Mouse (Mus musculus): ENCODE measurements around the gene Fcgr4.
"Not testable (repeated sequence)": the region's sequence is repeated elsewhere in the genome, so short reads cannot be mapped to it uniquely, and the experiment has no call there.

- TF ChIP-seq CTCF (IDR thresholded peaks at IDR 0.05; ENCODE audit: control insufficient read depth, insufficient read depth, low read length); POLR2A (IDR thresholded peaks at IDR 0.05; ENCODE audit: borderline replicate concordance, control insufficient read depth, low read depth, low read length): not testable (repeated sequence)
Measured at GRCm38 (mm10) chr1:171077955-171078354, 59.2 kb downstream of the Fcgr4 start.

Data from bone marrow, adult 2 months (tissue).